Mouse (Mus musculus) NIH3T3 (cell line): ENCODE data around the gene D16Ertd472e.

Experiments
- DNase-seq: peaks from one replicate; pipeline ENCODE4 v3.0.0-alpha.2; 2012; ENCODE audit warnings: low read depth

D16Ertd472e gene

GRCm38 (mm10) chr16:78576478-78577084 is at the start of gene D16Ertd472e:
TSS of gene D16Ertd472e (minus strand) at chr16:78576708.
- peak; percentile 91 for DNase-seq

DNA sequence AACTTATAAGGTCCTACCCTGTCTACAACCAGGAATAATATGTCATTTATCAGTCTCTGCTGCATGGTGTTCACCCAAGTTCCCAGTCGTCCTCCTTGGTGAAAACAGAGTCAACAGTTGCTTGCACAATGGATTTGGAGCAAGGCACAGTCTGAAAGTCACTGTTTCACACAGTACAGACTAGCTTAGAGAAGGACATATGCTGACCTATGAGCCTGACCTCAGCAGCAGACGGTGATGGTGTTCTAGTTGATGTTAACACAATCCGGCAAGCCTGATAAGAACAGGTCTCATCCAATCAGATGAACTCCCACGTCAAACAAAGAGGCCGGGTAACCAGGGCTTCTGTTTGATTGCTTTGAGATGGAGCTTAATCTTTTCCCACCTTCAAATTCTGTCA is 46.2 kb upstream of the D16Ertd472e start:
- DNase-seq: no peak

DNA sequence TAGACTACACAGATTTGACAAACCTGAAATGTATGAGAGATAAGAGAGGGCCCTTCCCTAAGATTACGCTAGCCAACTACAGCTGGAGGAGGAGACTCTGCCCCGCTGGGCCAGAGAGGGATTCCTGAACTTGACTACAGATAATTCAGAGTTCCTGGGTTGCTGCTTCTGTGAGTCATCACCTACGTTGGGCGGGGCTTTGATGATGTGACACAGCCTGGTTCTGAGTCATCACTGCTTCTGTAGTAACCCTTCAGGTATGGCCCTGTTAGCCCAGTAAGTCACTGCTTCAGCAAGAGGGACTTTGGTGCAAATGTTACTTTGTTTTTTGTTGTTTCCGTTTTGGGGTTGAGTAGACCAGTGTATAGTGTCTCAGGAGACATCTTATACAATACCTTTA is 42.9 kb upstream of the D16Ertd472e start:
- DNase-seq: peak; percentile 63

DNA sequence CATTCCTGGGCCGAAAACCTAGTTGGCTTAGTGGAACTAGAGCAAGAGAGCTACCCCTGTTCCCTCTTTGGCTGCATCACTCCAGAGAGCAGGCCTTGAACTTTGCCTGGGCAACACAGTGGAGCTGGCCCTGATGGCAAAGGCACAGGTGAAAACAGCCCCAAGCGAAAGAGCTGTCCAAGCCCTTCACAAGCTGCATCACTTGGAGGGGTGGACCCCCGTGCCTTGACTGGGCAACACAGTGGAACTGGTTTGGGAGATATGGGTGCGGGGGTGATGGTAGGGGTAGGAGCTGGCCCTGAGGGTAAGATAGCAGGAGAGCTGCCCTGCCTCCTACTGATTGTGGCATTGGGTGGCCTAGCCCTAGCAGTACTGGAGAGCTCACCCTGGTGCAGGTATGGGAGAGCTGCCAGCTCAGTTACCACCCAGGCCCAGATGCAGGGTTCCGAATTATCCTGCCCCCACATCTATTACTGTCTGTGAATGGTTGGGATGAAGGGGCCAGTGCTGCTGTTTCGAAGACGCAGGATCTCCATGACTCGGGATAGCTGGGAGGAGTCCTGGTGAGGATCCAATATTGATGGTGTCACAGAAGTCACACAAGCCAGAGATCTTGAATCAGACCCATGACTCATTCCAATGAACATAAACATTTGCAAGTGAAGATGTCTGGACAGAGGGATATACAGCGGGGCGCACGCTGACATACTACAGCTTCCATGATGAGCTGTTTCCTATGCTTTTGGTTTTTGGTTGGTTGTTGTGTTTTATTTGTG is 41.4 kb upstream of the D16Ertd472e start:
- DNase-seq: peak; percentile 43

DNA sequence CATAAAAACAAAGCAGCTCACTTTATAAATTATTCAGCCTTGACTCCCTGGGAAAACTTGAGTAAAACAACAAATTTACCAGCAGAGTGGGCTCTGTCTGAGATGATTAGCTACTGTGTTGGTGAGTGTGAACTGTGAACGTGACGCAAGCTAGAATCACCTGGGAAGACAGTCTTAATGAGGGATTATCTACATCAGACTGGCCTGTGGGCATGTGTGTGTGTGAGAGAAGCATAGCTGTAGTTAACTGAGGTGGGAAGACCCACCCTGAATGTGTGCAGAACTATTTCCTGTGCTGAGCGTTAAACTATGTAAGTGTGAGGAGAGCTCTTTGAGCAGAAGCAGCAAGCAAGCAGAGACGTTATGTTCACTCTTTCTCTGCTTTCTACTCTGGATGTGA is 29.7 kb upstream of the D16Ertd472e start:
- DNase-seq: no peak

DNA sequence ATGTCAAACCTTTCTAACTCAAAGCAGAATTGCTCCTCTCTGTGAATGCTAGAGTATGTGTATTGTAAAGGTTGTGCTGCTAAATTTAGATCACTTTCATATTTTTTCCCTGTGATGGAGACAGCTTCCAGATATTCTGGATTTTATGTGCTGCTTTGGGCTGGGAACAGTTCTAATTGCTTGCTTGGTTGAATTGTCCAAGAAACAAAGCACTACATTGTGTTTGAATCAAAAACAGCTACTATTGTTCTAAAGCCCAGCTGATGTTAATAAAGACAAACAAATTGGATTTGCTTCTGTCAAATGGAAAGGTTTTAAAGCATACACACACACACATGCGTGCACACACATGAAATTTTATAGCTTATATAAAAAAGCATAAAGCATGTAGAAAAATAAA is 22.4 kb upstream of the D16Ertd472e start:
- no peak for DNase-seq

DNA sequence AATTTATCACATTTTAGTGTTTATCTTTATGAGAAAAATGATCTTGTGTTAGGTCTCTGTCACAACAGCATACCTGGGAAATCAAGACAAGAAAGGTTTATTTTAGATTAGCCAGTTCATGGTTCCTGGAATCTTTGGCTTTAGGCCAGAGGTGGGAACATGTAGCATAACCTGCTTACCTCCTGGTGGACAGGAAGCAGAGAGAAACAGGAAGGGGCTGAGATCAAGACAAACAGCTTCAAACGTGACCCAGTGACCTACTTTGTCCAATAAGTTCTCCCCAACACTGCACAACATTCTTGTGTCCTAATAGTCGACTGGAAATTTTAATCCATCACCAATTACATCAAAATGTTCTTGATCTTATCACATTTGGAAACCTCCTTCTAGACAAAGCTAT is 19.9 kb upstream of the D16Ertd472e start:
- no peak for DNase-seq

DNA sequence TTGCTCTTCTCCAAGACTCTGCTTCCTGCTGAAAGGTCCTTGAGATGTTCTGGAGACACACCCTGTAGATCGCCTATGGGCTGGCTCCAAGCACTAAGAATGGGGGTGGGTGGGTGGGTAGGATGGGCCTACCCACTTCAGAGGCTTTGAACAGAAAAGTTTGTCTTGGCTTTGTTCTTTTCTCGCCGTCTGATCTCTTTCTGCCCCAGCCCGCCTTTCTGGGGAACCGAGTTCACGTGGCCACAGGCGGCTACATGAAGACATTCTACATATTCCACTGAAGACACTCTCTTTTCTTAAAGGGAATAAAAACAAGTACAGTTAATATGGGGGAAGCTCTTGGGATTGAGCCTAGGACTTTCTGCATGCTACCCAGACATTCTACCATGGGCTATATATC is 19.3 kb upstream of the D16Ertd472e start:
- DNase-seq: no peak

- DNase-seq: no peak
Measured at GRCm38 (mm10) chr16:78594154-78594553, 17.6 kb upstream of the D16Ertd472e start.

- no peak for DNase-seq
Measured at GRCm38 (mm10) chr16:78591130-78591529, 14.6 kb upstream of the D16Ertd472e start.

- no peak for DNase-seq
Measured at GRCm38 (mm10) chr16:78588821-78589220, 12.3 kb upstream of the D16Ertd472e start.

- no peak for DNase-seq
Measured at GRCm38 (mm10) chr16:78586621-78587020, 10.1 kb upstream of the D16Ertd472e start.

- DNase-seq: no peak
Measured at GRCm38 (mm10) chr16:78585664-78586397, 9.3 kb upstream of the D16Ertd472e start.

DNA sequence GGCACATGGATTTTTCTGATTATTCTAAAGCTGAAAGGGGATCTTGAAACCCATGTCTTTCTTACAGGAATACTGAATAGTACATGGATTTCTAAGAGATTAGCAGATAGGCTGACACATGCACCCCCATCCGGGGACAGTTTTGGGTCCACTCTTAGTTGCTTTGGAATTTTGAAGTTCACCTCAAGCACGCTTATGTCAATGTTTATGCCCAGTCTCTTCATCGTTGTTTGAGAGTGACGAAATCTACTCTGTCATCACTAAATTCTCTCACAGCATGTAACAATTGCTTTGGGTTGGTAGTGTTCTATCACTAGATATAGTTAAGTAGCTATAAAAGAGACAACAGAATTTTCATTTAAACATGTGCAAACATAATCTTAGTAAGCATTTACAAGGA is 8.7 kb upstream of the D16Ertd472e start:
- no peak for DNase-seq

- DNase-seq: no peak
Measured at GRCm38 (mm10) chr16:78583968-78584367, 7.5 kb upstream of the D16Ertd472e start.

- no peak for DNase-seq
Measured at GRCm38 (mm10) chr16:78580387-78580786, 3.9 kb upstream of the D16Ertd472e start.

DNA sequence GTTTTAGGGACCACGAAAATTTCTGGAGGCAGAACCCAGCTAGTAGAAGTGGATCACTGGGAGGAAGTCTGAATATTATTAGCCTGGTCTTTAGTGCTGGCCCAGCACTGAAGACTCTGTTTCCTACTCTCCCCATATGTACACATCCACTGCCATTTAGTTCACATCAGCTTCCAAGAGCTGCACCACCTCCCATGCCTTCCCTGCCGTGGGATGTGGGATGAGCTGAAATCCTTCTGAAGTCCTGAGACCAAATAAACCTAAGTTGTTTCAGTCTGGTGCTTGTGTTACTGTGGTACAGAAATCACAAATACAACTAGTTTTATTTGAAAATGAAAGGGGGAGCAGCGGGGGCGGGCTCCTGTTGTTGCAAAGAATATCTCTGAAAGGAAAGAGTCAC is 2.9 kb upstream of the D16Ertd472e start:
- DNase-seq: no peak

- DNase-seq: peak; percentile 67
Measured at GRCm38 (mm10) chr16:78577085-78577671, 670 bp upstream of the D16Ertd472e start.

DNA sequence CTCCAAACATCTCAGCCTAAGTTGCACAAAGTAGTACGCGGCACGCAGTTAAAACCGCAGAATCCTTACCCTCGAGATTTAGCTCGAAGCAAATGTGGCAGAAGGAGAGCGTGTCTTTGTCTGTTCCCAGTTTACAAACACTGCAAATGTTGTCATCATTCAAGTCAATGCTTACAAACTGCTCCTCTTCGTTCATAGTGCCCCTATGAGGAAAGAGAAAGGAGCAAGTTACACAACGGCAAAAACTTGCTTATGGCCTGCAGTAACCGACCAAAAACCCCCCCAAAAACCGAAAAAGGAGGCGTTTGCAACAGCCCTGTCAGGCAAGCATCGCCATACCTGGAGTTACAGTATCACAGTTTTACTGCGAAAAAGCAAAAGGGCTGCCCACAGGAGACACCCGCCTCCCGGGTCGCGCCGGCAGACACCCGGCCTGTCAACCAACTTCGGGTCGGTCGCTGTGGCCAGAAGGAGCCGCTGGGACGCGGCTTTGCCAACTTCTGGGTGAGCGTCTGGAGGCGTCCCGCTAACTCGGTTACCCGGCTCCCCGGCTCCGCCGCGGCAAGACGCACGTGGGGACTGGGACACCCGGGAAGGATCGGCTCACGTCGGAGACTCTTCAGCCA is 543 bp downstream of the D16Ertd472e start:
- DNase-seq: peak; percentile 36

DNA sequence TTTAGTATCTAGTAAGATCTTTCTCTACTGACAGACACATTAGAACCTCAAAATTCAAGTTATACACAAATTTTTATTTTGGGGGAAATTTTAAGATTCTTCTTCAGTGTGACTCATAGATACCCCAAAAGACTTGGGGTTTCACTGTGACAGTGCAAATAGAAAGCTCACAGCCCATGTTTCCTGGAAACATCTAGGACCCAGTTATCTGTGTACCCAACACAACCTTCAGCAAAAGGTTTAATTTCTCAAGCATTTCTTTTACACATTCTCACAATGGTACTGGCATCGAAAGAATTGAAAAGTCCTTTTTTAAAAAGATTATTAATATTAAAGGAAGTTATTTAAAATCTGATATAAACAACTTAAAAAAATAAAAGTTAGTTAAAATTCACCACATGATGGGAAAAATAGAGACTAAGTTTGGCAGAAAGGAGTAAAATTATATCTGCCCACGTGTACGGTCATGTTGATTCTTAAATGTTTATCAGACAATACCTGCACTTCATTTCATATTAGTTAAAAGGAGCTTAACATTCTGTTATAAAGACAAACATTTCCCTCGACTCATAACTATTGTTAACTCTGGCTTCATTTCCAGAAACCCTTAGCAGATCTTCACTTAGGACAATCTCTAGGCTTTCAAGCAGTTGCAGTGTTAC is 1.2 kb downstream of the D16Ertd472e start:
- DNase-seq: no peak

- no peak for DNase-seq
Measured at GRCm38 (mm10) chr16:78574241-78574640, 2.3 kb downstream of the D16Ertd472e start.

GRCm38 (mm10) chr16:78573016-78573415 is 3.5 kb downstream of the D16Ertd472e start:
- no peak for DNase-seq
